Mouse (Mus musculus) thymus, adult 2 months (tissue): ENCODE results near the gene AW822073. TPM values are rescaled to one million over a fixed set of nuclear protein-coding genes. Genes with fewer than 3 reads are reported as not detected.
"Not testable (repeated sequence)": the region's sequence is repeated elsewhere in the genome, so short reads cannot be mapped to it uniquely, and the experiment has no call there.

Experiments
- DNase-seq: peaks from one replicate; pipeline ENCODE4 v3.0.0; 2021
- H3K27ac ChIP-seq: fragments of 200-500 bp; 2 replicates; pipeline ENCODE4 v1.5.1; 2012; ENCODE audit warnings: low read length, control low read depth; ENCODE audit not compliant: control insufficient read depth, insufficient read depth
- H3K27me3 ChIP-seq: fragments of 200-500 bp; 2 replicates; pipeline ENCODE4 v1.6.1; 2012; ENCODE audit warnings: mild to moderate bottlenecking, low read length, moderate library complexity, mixed read lengths; ENCODE audit not compliant: control insufficient read depth, insufficient read depth
- H3K36me3 ChIP-seq: fragments of 200-500 bp; 2 replicates; pipeline ENCODE4 v1.6.1; 2012; ENCODE audit warnings: mild to moderate bottlenecking, low read length, moderate library complexity; ENCODE audit not compliant: control insufficient read depth, insufficient read depth
- H3K4me1 ChIP-seq: fragments of 200-500 bp; replicated peaks from 2 replicates; pipeline ENCODE4 v1.6.1; 2012; ENCODE audit warnings: low read length; ENCODE audit not compliant: control insufficient read depth, insufficient read depth
- H3K4me3 ChIP-seq: fragments of 200-500 bp; 2 replicates; pipeline ENCODE4 v1.5.1; 2012; ENCODE audit warnings: mild to moderate bottlenecking, low read length, control low read depth, moderate library complexity; ENCODE audit not compliant: control insufficient read depth, insufficient read depth
- CTCF ChIP-seq: fragments of 200-500 bp; IDR thresholded peaks from 2 replicates; pipeline ENCODE4 v1.5.1; 2012; ENCODE audit warnings: mild to moderate bottlenecking, control low read depth, low read length, moderate library complexity, borderline replicate concordance; ENCODE audit not compliant: control insufficient read depth, poor library complexity, insufficient read depth; ENCODE audit errors: extremely low read depth
- POLR2A ChIP-seq: fragments of 200-500 bp; IDR thresholded peaks from 2 replicates; pipeline ENCODE4 v1.6.1; 2012; ENCODE audit warnings: mild to moderate bottlenecking, low read length, control low read depth, moderate library complexity; ENCODE audit not compliant: control insufficient read depth, poor library complexity, insufficient read depth; ENCODE audit errors: extremely low read depth
- WGBS: fragments of 180-500 bp; shearing (Covaris S2); methylation state at CpG from one replicate; pipeline ENCODE4 v1.1.7; 2018; 5-methylcytosine and 5-hydroxymethylcytosine counted together
- polyA plus RNA-seq: library from polyadenylated mRNA; depleted of rRNA; stranded (reverse); fragments of >200 nt; gene quantifications from 2 replicates; pipeline ENCODE4 v1.2.3, GENCODE M21; 2012

The AW822073 gene
- polyA plus RNA-seq, 1 experiment: not detected

- 0 out of 2 replicates have a peak, but pooled peaks have one; percentile 9 for TF ChIP-seq POLR2A
- 85% methylated on average over 31 of the region's 31 CpGs for WGBS
- peak; percentile 71 for DNase-seq
- not testable (repeated sequence) for H3K27ac ChIP-seq, H3K4me3 ChIP-seq, H3K27me3 ChIP-seq, H3K36me3 ChIP-seq, H3K4me1 ChIP-seq
These were observed 541 bp downstream of the AW822073 start for GRCm38 (mm10) chr10:58223972-58224805.

- 83% methylated on average over 4 of the region's 6 CpGs for WGBS
- H3K4me1 ChIP-seq, H3K4me3 ChIP-seq, H3K36me3 ChIP-seq, DNase-seq, H3K27ac ChIP-seq, H3K27me3 ChIP-seq: not testable (repeated sequence)
These were observed 1.6 kb downstream of the AW822073 start for GRCm38 (mm10) chr10:58223161-58223560.

GRCm38 (mm10) chr10:58221571-58221970 lies 3.2 kb downstream of the AW822073 start:
- 96% methylated on average over 2 of the region's 2 CpGs for WGBS
- not testable (repeated sequence) for H3K36me3 ChIP-seq, H3K27me3 ChIP-seq, H3K4me1 ChIP-seq, H3K27ac ChIP-seq, H3K4me3 ChIP-seq
- DNase-seq: peak; percentile 32

GRCm38 (mm10) chr10:58220726-58221125 lies 4.0 kb downstream of the AW822073 start:
- TF ChIP-seq CTCF: no peak
- no peak for TF ChIP-seq POLR2A
- DNase-seq: no peak
- Histone ChIP-seq H3K27ac (no peak overlapping the region), H3K36me3 (no peaks in the 10 kb centered on the region), H3K4me3 (no peak overlapping the region), H3K4me1 (no peaks in the 10 kb centered on the region), H3K27me3 (no peaks in the 10 kb centered on the region)
- WGBS: 86% methylated on average over 6 of the region's 6 CpGs

- Histone ChIP-seq H3K27ac (no peak overlapping the region), H3K4me1 (no peaks in the 10 kb centered on the region), H3K36me3 (no peaks in the 10 kb centered on the region), H3K4me3 (no peak overlapping the region), H3K27me3 (no peaks in the 10 kb centered on the region)
- no peak for TF ChIP-seq POLR2A
- TF ChIP-seq CTCF: no peak
- DNase-seq: no peak
- WGBS: 89% methylated on average over 3 of the region's 3 CpGs
These were observed 7.4 kb downstream of the AW822073 start for GRCm38 (mm10) chr10:58217366-58217765.

GRCm38 (mm10) chr10:58215353-58215752 lies 9.4 kb downstream of the AW822073 start:
- Histone ChIP-seq H3K27ac (no peak overlapping the region), H3K4me1 (no peaks in the 10 kb centered on the region), H3K27me3 (no peaks in the 10 kb centered on the region), H3K36me3 (no peaks in the 10 kb centered on the region), H3K4me3 (no peak overlapping the region)
- DNase-seq: no peak
- TF ChIP-seq CTCF (no peak), POLR2A (no peak)
- 92% methylated on average over 1 of the region's 1 CpGs for WGBS

GRCm38 (mm10) chr10:58214934-58215333 lies 9.8 kb downstream of the AW822073 start:
- H3K4me1 ChIP-seq: no peaks in the 10 kb centered on the region
- WGBS: 83% methylated on average over 5 of the region's 5 CpGs
- no peaks in the 10 kb centered on the region for H3K27me3 ChIP-seq
- H3K27ac ChIP-seq: no peak overlapping the region
- no peaks in the 10 kb centered on the region for H3K36me3 ChIP-seq
- H3K4me3 ChIP-seq: no peak overlapping the region
- TF ChIP-seq POLR2A (no peak), CTCF (no peak)
- DNase-seq: no peak
